In genomic region chr14:52190740-52191359, GRCm38 (mm10) we compare ENCODE assay signal across 9 mouse cellular contexts. TPM values are rescaled to one million over a fixed set of nuclear protein-coding genes. Genes with fewer than 3 reads are reported as not detected.
A peak's percentile ranks its signal among the peaks of the same experiment; 100 is the strongest.
DNase-seq lines count a peak whose midpoint lies in the region; ATAC-seq and TF ChIP-seq lines count a peak whose summit lies in the region.
"Had no signal": no experiment of that assay in that cellular context is flagged by ENCODE, and none has a peak within 500 bp of the region (broad histone marks: within the 10 kb centered on the region; RNA-seq: fewer than 3 reads in every experiment).

No protein-coding gene starts in this region.

- H3K79me2 ChIP-seq in liver, adult 2 months (ENCODE audit: control insufficient read depth, insufficient read depth, low read length): peaks cover 11% of the 10 kb centered on the region; the same call in 1 of the 2 replicates

- ATAC-seq in frontal cortex, adult (ENCODE audit: low TSS enrichment): peak; percentile 70; the same call in 1 of the 2 replicates
- ATAC-seq in neutrophil, adult 5-6 weeks (ENCODE audit: extremely low read depth, insufficient number of reproducible peaks, low FRiP score, poor library complexity, severe bottlenecking): peak; percentile 69; the same call in 1 of the 2 replicates

- no peak overlapping the region for H3K9ac ChIP-seq in liver, adult 2 months (ENCODE audit: low read depth, low read length)

- TF ChIP-seq CTCF in liver, adult 2 months (IDR thresholded peaks at IDR 0.05; ENCODE audit: low read depth, low read length): peak; percentile 86

- H3K4me3 ChIP-seq in liver, adult 2 months (ENCODE audit: insufficient read depth, low read depth, low read length): no peak overlapping the region

- DNase-seq in frontal cortex, postnatal 36 days (ENCODE audit: low spot score in 2 of 2): no peak
- DNase-seq in 416B (ENCODE audit: low read depth) (peak; percentile 77), ZHBTc4 (ENCODE audit: low read depth, low spot score) (peak; percentile 81)
- DNase-seq in embryo, embryonic 9.5 days (ENCODE audit: extremely low spot score): peak; percentile 27
- peak; percentile 50 for DNase-seq in liver, adult 2 months (ENCODE audit: extremely low read depth, low read depth, low spot score)
- DNase-seq in right cerebral cortex, postnatal 4 days: no peak

- H3K27ac ChIP-seq in liver, adult 2 months (replicated peaks; ENCODE audit: insufficient read depth, low read depth, low read length): no peak overlapping the region
- H3K27ac ChIP-seq: macrophage had no signal

- peaks cover 4% of the 10 kb centered on the region; the same call in 1 of the 2 replicates for H3K36me3 ChIP-seq in liver, adult 2 months (ENCODE audit: control insufficient read depth, insufficient read depth, low read length)

- TF ChIP-seq POLR2A in liver, adult 2 months (IDR thresholded peaks at IDR 0.05; ENCODE audit: extremely low read depth, insufficient read depth, low read length): no peak

- peaks cover 1% of the 10 kb centered on the region; the same call in 1 of the 2 replicates for H3K4me1 ChIP-seq in liver, adult 2 months (ENCODE audit: control insufficient read depth, insufficient read depth, low read length)

- H3K27me3 ChIP-seq in liver, adult 2 months (ENCODE audit: control insufficient read depth, insufficient read depth, low read length): no peaks in the 10 kb centered on the region

RNA-seq across cellular contexts. Expression of gene Supt16, which starts 6.4 kb away (rescaled TPM):
- total RNA-seq in liver, adult 2 months (2014; rRNA removed): 13.6 and 16.0 TPM in 2 replicates
- 3.9 and 5.3 TPM in 2 replicates for polyA plus RNA-seq in liver, adult 2 months (2012; rRNA removed)
- 97.9 and 102 TPM in 2 replicates for total RNA-seq in neutrophil, adult 5-6 weeks (2017)

Comparison
In these comparisons a context has a peak if more than half of its experiments do, and no peak if none do; other contexts are left out.
1. DNase-seq: peak in 416B (single experiment), ZHBTc4 (single experiment), embryo, embryonic 9.5 days (single experiment) and liver, adult 2 months (single experiment); none in frontal cortex, postnatal 36 days (0 of 2) and right cerebral cortex, postnatal 4 days (single experiment).